Mouse (Mus musculus): Measurements from ENCODE around the gene A130010J15Rik. TPM values are rescaled to one million over a fixed set of nuclear protein-coding genes. Genes with fewer than 3 reads are reported as not detected.

A130010J15Rik gene
- polyA plus RNA-seq, 1 experiment from 2014 or later: 14.3 TPM

DNA sequence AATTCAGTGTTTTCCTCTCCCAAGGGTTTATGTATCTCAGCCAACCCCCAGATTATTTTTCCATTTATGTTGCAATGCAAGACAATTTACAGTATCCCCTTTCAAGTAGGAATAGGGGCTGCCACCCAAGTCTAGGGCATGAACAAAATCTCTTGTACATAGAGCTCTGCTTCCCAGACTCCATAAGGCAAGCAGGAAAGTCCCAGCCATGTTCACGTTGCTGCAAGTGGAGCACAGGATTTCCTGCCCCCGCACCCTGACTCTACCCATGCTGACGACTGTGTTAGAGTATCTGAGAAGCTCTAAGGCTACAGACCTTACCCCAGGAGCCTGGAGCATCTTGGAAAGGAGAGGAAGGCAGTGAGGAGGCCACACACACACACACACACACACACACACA lies 21.9 kb downstream of the A130010J15Rik start:
- Histone ChIP-seq H3K4me1 (replicated peaks) (peaks cover 26% of the 10 kb centered on the region), H3K27me3 (replicated peaks) (no peaks in the 10 kb centered on the region), H3K27ac (peak overlapping the region; percentile 82), H3K36me3 (no peaks in the 10 kb centered on the region), H3K4me3 (replicated peaks) (no peak overlapping the region), H3K9ac (no peak overlapping the region), H3K9me3 (no peaks in the 10 kb centered on the region), H3K4me2 (replicated peaks) (peak overlapping the region; percentile 17; the same call in 1 of the 2 replicates)
- peak; percentile 1; the same call in 1 of the 2 replicates for ATAC-seq
- WGBS: 37% methylated on average over 3 of the region's 3 CpGs

DNA sequence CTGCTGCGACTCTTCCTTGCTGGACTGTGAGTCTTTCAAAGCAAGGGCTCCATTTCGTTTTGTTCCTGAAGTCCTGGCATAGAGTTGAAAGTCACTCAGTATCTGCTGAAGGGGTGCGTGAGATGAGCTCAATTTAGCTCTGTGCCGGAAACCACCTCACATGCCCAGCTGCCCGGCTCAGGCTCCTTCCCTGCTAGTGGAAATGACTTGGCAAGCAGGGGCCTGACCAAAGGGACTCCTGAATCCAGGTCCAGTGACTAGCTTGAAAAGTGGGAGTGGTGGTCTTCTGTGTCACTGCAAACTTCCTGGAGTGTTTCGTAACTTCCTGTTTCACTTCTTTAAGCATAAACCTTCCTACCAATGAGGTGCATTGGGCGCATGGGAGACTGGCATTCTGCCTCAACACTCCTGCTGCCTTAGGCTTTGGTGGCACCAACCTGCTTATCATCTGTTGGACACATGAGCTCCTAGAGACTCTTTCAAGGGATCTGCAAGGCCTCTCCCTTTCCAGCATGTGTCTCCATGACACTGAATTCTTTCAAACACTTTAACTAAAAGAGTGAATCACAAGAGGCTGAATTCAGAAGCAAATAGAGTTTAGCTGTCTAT lies 23.9 kb downstream of the A130010J15Rik start:
- Histone ChIP-seq H3K27ac (no peak overlapping the region), H3K4me1 (replicated peaks) (peaks cover 26% of the 10 kb centered on the region), H3K36me3 (no peaks in the 10 kb centered on the region), H3K9me3 (no peaks in the 10 kb centered on the region), H3K27me3 (replicated peaks) (no peaks in the 10 kb centered on the region), H3K4me2 (replicated peaks) (no peak overlapping the region), H3K9ac (no peak overlapping the region), H3K4me3 (replicated peaks) (no peak overlapping the region)
- 85% methylated on average over 7 of the region's 7 CpGs for WGBS
- no peak for ATAC-seq

DNA sequence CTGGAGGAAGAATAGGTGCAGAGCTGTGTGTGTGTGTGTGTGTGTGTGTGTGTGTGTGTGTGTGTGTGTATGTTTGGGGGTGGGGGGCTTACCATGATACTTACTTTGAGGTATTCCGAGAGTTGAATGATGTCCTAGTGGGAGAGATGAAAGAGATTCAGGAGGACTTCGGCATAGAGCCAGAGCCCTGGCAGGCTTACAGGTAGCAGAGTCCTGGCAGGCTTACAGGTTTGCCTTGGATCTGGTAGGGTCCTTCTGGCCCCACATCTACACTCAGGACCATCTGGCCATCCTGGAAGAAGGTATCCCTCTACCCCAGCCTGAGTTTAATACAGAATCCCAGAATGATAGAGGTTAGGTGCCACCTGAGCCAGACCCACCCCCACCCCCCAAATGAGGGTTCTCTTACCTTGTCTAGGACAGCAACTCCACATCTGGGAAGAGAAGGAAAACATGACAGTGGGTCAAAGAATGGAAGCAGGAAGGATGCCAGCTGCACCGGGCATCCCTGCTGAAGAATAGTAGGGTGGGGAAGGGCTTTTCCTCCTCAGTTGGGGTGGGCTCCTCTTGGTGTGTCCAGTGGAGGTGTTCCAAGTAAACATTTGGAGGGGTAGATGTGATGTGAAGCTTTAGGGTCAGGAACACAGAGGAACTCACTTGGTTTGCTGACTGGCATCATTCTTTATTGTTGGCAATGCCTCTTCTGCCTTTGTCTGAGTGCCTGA lies 26.7 kb downstream of the A130010J15Rik start:
- no peak for ATAC-seq
- no peak overlapping the region for H3K4me2 ChIP-seq (replicated peaks)

DNA sequence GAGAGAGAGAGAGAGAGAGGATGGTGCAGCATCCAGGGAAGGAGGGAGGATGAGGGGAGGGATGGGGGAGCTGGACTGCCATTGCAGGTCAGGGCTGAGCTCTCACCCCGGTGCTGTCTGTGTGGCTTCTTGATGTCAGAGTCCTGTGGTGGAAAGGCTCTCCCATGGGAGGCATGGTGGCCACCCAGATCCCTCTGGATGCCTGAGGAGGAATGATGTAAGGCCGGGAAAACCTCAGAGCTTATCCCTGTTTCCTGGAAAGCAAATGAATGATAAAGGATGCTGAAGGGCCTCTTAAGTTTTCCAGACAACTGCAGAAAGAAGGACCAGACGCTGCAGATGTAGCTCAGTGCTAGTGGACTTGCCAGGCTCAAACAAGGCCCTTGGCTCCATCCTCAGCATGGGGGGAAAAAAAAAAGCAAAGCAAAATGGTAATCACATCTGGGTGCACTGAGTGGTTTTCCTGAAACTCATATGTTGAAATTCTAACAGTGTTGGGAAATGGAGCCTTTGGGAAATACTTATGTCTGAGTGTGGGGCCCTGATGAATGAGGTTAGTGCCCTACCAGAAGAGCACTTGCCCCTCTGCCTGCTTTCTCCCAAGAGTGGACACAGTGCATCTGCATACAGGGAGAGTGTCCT lies 27.4 kb downstream of the A130010J15Rik start:
- peaks cover 2% of the 10 kb centered on the region for H3K4me1 ChIP-seq (replicated peaks)
- no peak overlapping the region for H3K27ac ChIP-seq
- WGBS: 55% methylated on average over 3 of the region's 3 CpGs
- no peak overlapping the region for H3K4me3 ChIP-seq (replicated peaks)
- H3K27me3 ChIP-seq (replicated peaks): no peaks in the 10 kb centered on the region
- H3K9ac ChIP-seq: no peak overlapping the region
- no peak for ATAC-seq
- no peak overlapping the region for H3K4me2 ChIP-seq (replicated peaks)
- no peaks in the 10 kb centered on the region for H3K9me3 ChIP-seq
- no peaks in the 10 kb centered on the region for H3K36me3 ChIP-seq

More for the DNA sequence above, 26.7 kb downstream of the A130010J15Rik start:
- Histone ChIP-seq H3K27ac (no peak overlapping the region), H3K4me1 (replicated peaks) (peaks cover 9% of the 10 kb centered on the region), H3K4me3 (replicated peaks) (no peak overlapping the region), H3K27me3 (replicated peaks) (no peaks in the 10 kb centered on the region), H3K9ac (no peak overlapping the region), H3K36me3 (no peaks in the 10 kb centered on the region), H3K9me3 (no peaks in the 10 kb centered on the region)
- 78% methylated on average over 3 of the region's 3 CpGs for WGBS

DNA sequence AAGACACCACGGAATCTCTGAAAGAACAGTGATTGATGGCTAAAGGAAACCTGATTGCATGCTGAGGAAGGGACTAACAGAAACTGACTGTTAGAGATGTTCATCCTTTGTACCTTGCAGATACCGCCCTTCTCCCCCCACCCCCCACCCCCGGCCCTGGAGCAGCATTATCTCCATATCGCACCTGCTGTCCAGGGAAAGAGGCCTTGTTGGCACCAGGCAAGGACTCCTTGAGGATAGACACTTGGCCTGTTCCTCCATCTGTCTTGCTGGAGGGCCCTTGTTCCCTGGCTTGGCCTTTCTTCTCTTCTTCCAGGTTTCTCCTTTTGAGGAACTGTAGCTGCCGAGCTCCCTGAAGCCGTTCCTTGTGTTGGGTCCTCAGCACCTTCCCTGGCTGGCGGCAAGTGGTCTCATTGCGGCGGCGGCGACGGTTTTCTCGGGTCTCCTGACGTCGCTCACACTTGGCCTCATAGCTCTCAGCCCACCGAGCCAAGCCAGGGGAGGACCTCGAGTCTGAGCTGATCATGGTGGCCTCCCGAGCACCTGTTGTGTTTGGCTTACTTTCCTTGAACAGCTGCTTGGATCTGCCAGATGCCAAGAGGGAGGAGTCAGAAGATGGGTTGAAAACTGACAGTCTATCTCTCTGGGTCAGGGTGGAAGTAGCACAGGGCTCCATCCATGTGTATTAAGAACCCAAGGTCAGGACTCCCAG lies 29.8 kb downstream of the A130010J15Rik start:
- Histone ChIP-seq H3K4me2 (replicated peaks) (no peak overlapping the region), H3K36me3 (no peaks in the 10 kb centered on the region), H3K9ac (no peak overlapping the region), H3K27me3 (replicated peaks) (no peaks in the 10 kb centered on the region), H3K9me3 (no peaks in the 10 kb centered on the region), H3K4me1 (replicated peaks) (no peaks in the 10 kb centered on the region), H3K4me3 (replicated peaks) (no peak overlapping the region), H3K27ac (no peak overlapping the region)
- ATAC-seq: no peak
- WGBS: 85% methylated on average over 18 of the region's 18 CpGs

DNA sequence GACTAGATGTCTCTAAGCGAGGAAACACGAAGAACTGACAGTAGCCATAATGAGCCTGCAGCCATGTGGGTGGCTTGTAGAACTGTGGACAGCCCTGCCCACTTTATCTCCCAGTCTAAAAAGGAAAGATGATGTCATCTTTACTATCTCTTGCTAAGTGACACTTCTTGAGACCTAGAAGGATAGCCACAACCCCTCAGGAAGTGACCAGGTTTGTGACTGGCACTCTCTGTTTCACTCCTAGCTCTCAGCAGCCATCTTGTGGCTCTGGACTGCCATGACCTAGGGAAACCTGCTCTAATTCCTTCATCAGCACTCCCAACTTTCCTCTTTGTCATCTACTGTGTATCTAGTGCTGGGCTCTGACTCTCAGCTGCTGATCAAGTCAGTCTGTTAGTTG lies 30.5 kb downstream of the A130010J15Rik start:
- no peak overlapping the region for H3K4me3 ChIP-seq (replicated peaks)
- no peaks in the 10 kb centered on the region for H3K4me1 ChIP-seq (replicated peaks)
- H3K27me3 ChIP-seq (replicated peaks): no peaks in the 10 kb centered on the region
- ATAC-seq: no peak
- no peak overlapping the region for H3K27ac ChIP-seq
- 91% methylated on average over 2 of the region's 2 CpGs for WGBS
- H3K4me2 ChIP-seq (replicated peaks): no peak overlapping the region
- no peaks in the 10 kb centered on the region for H3K9me3 ChIP-seq
- no peak overlapping the region for H3K9ac ChIP-seq
- no peaks in the 10 kb centered on the region for H3K36me3 ChIP-seq

DNA sequence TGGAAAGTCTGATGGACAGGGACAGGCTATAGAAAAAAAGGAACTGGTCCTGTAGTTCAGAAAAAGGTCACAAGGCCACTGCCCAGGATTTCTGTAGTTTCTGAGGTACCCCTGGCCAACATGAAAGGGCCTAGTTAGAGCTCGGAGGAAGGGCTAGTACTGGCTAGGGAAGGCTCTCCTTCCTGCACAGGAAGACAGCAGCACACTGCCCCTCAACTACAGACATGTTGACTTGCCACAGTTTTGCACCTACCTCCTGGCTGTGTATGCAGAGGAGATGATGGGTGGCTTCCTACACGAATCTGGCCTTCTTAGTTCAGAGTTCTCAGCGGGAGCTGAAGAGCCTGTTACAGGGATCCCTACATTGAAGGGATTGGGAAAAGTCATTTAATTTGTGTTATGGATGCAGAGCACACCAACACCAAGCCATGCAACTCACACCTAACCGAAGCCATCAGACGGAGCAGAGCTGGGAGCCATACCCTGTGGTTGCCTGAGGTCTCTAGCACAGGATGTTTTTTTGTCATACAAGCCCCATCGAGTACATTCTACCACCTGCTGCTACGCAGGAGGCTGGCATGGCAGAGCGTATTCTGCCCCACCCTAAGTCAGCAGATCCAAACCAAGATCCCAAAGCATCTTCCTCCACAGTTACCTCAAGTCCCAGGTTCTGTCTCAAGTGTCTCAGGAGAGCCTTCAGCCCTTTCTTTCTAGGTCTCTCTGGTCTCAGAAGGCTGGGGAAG lies 33.0 kb downstream of the A130010J15Rik start:
- no peaks in the 10 kb centered on the region for H3K4me1 ChIP-seq (replicated peaks)
- no peak overlapping the region for H3K27ac ChIP-seq
- H3K4me3 ChIP-seq (replicated peaks): no peak overlapping the region
- 88% methylated on average over 8 of the region's 8 CpGs for WGBS
- H3K27me3 ChIP-seq (replicated peaks): no peaks in the 10 kb centered on the region
- H3K4me2 ChIP-seq (replicated peaks): no peak overlapping the region
- no peaks in the 10 kb centered on the region for H3K36me3 ChIP-seq
- no peak for ATAC-seq
- H3K9ac ChIP-seq: no peak overlapping the region
- H3K9me3 ChIP-seq: no peaks in the 10 kb centered on the region

DNA sequence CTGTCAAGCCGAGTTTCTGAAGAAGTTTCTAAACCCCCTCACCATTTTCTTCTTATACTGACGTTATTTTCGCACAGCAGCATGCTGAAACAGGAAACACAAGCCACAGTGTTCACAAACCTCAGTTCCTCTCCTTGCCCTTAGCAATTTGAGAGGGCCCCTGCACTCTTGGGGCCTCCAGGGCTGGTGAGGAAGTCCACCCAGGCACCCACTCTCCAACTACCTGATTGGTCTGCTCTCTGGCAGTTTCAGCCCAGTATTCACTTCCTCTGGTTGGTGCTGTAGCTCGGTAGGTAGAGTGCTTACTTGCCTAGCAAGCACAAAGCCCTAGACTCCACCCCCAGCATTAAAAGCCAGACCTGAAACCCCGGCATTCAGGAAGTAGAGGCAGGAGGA lies 33.5 kb downstream of the A130010J15Rik start, which contains the start of gene Traf3ip3:
Gene Traf3ip3 (minus strand): TSS at position 321 of the 396 bp plus-strand sequence.
- Histone ChIP-seq H3K4me3 (replicated peaks) (no peak within 1 kb of the TSS), H3K27me3 (replicated peaks) (no peaks in the 10 kb centered on the region), H3K27ac (no peak within 1 kb of the TSS), H3K36me3 (no peaks in the 10 kb centered on the region), H3K9me3 (no peaks in the 10 kb centered on the region), H3K9ac (no peak within 1 kb of the TSS), H3K4me1 (replicated peaks) (no peaks in the 10 kb centered on the region), H3K4me2 (replicated peaks) (no peak within 1 kb of the TSS)
- 56% methylated on average over 5 of the region's 5 CpGs for WGBS
- 0 out of 2 replicates have a peak, but pooled peaks have one; percentile 28 for ATAC-seq

DNA sequence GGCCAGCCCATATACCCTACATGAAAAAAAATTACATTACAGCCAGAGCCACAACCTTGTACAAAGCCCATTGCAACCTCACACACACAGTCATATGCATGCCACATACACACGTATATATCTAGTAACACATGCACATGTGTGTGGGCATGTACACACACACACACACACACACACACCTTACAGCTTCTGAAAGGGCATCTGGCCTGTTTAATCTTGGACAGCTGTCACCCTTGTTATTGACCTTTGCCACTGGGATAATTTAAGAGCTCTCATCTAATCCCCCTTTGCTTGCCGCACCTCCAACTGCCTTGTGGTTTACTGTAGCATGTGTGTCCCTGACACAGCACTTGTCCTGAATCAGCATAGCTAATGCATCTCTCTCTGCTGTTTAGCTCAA lies 36.0 kb downstream of the A130010J15Rik start:
- 65% methylated on average over 2 of the region's 2 CpGs for WGBS
- H3K9ac ChIP-seq: no peak overlapping the region
- H3K27ac ChIP-seq: no peak overlapping the region
- H3K4me2 ChIP-seq (replicated peaks): no peak overlapping the region
- no peaks in the 10 kb centered on the region for H3K36me3 ChIP-seq
- ATAC-seq: no peak
- H3K27me3 ChIP-seq (replicated peaks): no peaks in the 10 kb centered on the region
- no peaks in the 10 kb centered on the region for H3K4me1 ChIP-seq (replicated peaks)
- H3K9me3 ChIP-seq: no peaks in the 10 kb centered on the region
- no peak overlapping the region for H3K4me3 ChIP-seq (replicated peaks)

DNA sequence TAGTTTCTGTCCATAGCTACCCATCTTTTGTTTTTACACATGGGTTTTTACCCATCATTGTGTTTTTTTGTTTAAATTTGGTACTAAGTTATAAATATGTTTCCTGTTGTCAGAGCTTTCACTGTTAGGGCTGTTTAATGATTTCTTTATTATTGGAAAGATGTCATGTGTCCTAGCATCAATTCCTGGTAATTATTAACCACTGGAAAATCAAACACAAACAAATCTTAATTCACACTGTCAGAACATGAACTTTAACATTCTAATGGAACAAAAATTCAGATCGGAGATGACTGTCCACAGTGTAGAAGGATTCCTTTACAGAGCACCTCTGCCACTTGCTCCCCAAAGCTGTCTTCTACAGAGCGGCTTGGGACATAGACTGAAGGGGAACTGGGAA lies 37.6 kb downstream of the A130010J15Rik start:
- no peak for ATAC-seq
- Histone ChIP-seq H3K4me3 (replicated peaks) (no peak overlapping the region), H3K27me3 (replicated peaks) (no peaks in the 10 kb centered on the region), H3K36me3 (no peaks in the 10 kb centered on the region), H3K9ac (no peak overlapping the region), H3K4me2 (replicated peaks) (no peak overlapping the region), H3K4me1 (replicated peaks) (no peaks in the 10 kb centered on the region), H3K9me3 (no peaks in the 10 kb centered on the region), H3K27ac (no peak overlapping the region)
- 66% methylated on average over 2 of the region's 2 CpGs for WGBS

DNA sequence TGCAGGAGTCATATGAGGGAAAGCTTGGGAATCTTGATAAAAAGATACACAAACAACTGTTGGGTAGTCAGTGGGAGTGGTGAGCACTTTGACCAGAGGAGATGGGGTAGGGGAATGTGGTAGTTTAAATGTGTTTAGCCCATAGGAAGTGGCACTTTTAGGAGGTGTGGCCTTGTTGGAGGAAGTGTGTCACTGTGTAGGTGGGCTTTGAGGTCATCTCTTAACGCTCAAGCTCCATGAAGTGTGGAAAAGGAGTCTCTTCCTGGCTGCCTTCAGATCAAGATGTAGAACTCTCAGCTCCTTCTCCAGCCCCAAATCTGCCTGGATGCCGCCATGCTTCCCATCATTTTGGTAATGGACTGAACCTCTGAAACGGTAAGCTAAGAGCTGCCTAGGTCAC lies 39.7 kb downstream of the A130010J15Rik start, which contains the start of gene Lamb3:
Gene Lamb3 (plus strand): TSS at position 197 of the 400 bp plus-strand sequence.
- Histone ChIP-seq H3K9ac (no peak within 1 kb of the TSS), H3K4me1 (replicated peaks) (no peaks in the 10 kb centered on the region), H3K36me3 (no peaks in the 10 kb centered on the region), H3K27me3 (replicated peaks) (no peaks in the 10 kb centered on the region), H3K27ac (no peak within 1 kb of the TSS), H3K4me3 (replicated peaks) (no peak within 1 kb of the TSS), H3K4me2 (replicated peaks) (no peak within 1 kb of the TSS), H3K9me3 (no peaks in the 10 kb centered on the region)
- WGBS: 93% methylated on average over 3 of the region's 3 CpGs
- ATAC-seq: no peak
